Mouse (Mus musculus): ENCODE results near the gene AW822073. TPM values are rescaled to one million over a fixed set of nuclear protein-coding genes. Genes with fewer than 3 reads are reported as not detected.
"Not testable (repeated sequence)": the region's sequence is repeated elsewhere in the genome, so short reads cannot be mapped to it uniquely, and the experiment has no call there.

The AW822073 gene
- total RNA-seq, 2 experiments from 2014 or later = not detected

DNA sequence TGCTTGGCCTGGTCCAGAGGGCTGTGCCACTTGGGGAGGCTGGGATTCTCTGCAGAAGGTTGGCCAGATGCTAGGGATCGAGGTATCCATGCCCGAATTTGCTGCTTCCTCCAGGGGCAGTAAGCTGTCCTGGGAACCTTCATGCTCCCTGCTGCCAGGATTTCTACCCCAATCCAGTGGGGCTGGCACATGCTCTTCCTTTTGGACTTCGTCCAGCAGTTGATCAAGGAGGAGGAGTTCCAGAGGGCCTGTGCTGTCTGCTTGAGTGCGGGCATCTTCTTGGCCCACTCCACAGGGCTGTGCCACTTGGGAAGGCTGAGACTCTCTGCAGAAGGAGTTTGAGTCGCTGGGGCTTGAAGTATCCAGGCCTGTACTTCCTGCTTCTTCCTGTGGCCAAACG lies 1.6 kb downstream of the AW822073 start:
- not testable (repeated sequence) for DNase-seq (ENCODE audit: low spot score in 2 of 2)

DNA sequence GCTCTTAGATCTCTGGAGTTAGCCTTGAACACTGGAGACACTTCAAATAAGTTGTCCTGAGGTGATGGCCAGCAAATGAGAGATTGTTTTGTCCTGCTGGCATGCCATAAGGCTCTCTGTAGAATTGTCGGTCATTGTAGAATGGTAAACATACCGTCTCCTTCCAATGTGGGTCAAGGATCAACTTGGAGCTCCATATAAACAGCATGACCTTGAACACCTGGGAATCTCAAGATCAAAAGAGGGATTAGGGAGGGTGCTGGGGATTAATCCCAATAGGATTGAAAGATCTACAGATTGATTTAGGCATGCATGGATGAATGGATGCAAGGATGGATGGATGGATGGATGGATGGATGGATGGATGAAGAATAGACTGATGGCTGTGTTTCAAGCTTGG lies 3.2 kb downstream of the AW822073 start:
- DNase-seq (ENCODE audit: low spot score in 2 of 2) = not testable (repeated sequence)

GRCm38 (mm10) chr10:58220726-58221125 lies 4.0 kb downstream of the AW822073 start:
- no peak for DNase-seq (ENCODE audit: low spot score in 2 of 2)

- DNase-seq (ENCODE audit: low spot score in 2 of 2) = no peak
Observed at GRCm38 (mm10) chr10:58217366-58217765, 7.4 kb downstream of the AW822073 start.

GRCm38 (mm10) chr10:58215353-58215752 lies 9.4 kb downstream of the AW822073 start:
- DNase-seq (ENCODE audit: low spot score in 2 of 2) = no peak

GRCm38 (mm10) chr10:58214934-58215333 lies 9.8 kb downstream of the AW822073 start:
- DNase-seq (ENCODE audit: low spot score in 2 of 2) = no peak

- no peak for DNase-seq (ENCODE audit: low spot score in 2 of 2)
Observed at GRCm38 (mm10) chr10:58214497-58214896, 10.2 kb downstream of the AW822073 start.

DNA sequence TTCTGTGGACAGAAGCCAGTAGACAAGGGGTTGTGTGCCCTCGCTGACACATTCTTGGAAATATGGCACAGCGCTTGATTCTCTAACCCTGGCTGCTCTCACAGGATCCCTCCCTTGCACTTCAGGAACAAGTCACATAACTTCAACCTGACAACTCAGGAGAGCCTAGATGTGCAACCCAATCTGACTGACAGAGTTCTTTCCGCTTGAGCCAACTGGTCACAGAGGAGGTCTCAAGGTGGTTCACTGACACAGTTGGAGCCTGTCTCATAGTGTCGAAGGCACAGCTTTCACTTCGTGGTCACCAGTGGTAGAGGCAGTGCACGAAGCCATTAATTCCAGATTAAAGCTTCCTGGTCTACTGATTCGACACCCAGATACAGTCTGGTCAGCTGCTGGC lies 12.5 kb downstream of the AW822073 start:
- no peak for DNase-seq (ENCODE audit: low spot score in 2 of 2)

DNA sequence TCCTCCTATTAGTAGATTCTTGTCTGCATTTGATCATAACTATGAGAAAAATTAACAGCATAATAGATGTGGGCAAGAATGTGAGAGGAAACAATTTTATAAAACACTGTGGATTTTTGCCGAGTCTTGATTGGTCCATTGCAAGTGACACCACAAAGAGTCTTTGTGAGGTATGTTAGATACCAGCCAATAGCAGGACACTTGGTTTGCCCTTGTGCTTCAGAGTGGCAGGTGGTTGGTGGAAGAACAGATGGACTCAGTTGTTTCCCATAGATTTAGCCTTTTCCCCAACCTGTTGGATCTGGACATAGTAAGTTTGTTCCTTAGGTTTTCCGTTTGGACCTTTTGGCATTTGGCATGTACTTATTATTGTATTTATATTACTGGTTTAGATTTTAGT lies 13.5 kb downstream of the AW822073 start:
- DNase-seq (ENCODE audit: low spot score in 2 of 2) = no peak

DNA sequence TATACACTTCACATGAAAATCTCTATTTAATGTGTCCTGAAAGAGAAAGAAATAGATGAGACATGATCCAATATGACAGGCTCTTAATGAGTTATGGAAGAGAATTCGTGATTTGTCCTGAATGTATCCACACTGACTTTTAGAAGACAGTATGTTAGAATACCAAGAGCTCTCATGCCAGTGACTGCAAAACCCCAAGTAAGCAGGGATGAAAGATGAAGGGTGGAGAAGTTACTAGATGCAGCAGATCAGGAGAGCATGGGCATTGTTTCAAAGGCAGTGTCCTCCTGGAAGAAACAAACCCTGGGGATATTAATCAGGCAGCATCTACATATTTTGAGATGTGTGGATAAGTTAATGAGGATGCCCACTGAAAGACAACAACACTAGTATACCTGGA lies 14.2 kb downstream of the AW822073 start:
- no peak for DNase-seq (ENCODE audit: low spot score in 2 of 2)

DNA sequence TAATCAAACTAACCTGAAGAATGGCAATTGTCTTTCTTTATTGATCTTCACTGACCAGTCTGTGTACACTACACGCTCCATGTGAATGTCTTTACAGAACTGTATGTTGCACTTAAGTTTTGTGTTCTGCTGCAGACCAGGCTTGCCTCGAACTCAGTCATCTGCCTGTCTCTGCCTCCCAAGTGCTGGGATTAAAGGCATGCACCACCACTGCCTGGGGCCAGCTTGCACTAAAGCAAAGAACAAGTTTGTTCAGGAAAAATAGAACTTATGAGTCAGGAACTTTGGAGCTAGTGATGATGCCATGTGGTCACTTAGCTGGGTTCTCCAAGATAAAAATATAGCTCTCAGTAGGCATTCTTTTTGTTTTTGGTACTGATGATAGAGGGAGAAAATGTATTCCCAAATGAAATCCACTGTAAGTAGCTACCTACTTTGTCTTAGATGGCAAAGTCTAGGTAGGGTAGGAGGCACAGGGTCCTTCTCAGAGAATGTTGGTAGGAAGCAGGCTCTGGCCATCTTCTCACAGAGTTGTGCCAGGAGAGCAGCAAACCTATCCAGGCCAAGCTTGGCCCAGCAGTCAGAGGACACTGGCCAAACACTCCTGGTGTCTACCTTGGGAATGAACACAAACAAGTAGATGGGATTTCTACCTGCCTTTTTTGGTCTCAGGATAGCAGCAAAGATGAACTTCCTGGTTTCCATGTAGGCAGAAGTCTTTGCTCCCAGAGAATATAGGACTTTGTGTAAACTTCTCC lies 14.8 kb downstream of the AW822073 start:
- DNase-seq (ENCODE audit: low spot score in 2 of 2) = no peak

DNA sequence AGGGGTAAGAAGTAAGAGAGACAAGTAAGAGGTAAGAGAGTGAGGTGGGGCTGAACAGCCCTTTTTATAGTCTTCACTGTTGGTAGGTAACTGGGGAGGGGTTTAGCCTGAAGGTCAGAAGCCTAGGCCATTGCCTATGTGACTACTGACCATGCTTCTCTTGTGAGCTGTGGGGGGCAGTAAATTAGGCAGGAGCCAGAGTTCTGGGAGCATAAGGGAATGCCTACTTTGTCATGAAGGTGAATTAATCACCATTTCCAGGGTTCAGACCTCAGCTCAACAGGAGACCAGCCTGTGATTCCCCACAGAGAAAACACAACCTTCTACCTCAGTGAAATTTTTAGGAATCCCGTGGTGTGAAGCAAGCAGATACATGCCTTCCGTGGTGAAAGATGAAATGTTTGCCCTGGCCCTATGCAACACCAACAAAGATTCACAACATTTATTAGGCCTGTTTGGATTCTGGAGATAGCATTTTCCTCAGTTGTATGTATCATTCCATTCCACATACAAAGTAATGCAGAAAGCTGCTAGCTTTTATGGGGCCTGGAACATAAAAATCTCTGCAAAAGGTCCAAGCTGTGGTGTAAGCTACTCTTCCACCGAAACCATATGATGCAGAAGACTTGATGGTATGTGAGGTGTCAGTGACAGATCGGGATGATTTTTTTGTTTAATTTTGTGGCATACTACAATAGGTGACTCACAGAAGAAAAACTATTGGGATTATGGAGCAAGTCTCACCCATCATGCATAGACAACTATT lies 17.9 kb downstream of the AW822073 start:
- no peak for DNase-seq (ENCODE audit: low spot score in 2 of 2)

- no peak for DNase-seq (ENCODE audit: low spot score in 2 of 2)
Observed at GRCm38 (mm10) chr10:58205986-58206385, 18.7 kb downstream of the AW822073 start.

Other genes with a start within 250 kb of the AW822073 start
- not detected for gene Duxf3, start 7.7 kb upstream of the AW822073 start, total RNA-seq (2021)
- not detected for gene Gm4981, start 11.8 kb upstream of the AW822073 start, total RNA-seq (2021)
- gene Gcc2, start 30.6 kb upstream of the AW822073 start, total RNA-seq (2021) = 10 to 100 TPM; 90.8 to 92.0 TPM
- 10 to 100 TPM; 22.1 to 22.7 TPM for gene Lims1, start 98.5 kb upstream of the AW822073 start, total RNA-seq (2021)
- 10 to 100 TPM; 85.6 to 98.6 TPM for gene Ranbp2, start 222.0 kb upstream of the AW822073 start, total RNA-seq (2021)

Measured in left cerebral cortex, adult 18-20 months (tissue).